Mouse (Mus musculus): Measurements from ENCODE around the gene Qk.

The Qk gene

DNA sequence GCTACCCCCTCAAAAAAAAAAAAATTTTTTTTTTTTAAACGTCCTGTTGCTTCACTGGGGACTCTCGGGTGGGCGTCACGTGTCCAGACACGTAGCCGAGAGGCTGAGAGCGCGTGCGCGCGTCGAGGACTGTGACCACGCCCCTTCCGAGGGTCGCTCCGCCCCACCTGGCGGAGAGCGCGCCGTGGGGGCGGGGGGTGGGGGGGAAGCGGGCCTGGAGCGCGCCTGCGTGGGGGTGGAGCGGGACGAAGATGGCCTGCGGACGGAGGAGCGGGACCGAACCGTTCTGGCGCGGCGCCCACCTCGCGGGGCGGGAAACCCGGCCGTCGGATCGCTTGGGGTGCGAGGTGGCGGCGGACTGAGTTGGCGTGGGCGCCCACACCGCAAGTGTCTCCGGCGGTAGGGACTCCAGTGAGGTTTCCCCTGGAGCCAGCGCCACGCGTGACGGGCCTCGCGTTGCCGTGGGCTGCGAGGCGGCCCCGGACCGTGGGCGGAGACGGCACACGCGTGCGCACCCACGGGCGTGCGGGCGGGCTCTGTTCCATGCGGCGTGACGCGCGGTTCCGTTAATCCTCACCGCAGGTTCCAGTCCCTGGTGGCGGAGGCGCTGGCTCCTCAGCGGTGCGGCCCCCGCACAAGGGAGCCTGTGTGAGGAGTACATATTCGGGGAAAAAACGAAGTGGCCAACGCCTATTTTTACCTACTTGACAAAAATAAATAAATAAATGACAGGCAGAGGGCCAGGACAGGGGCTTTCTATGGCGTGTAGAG lies at the start of gene Qk:
Gene Qk, minus strand, starts transcription at position 170 of the 771 bp plus-strand sequence.
- DNase-seq (ENCODE audit: low read depth): peak; percentile 98

GRCm38 (mm10) chr17:10367044-10367443 lies 47.4 kb upstream of the Qk start:
- DNase-seq (ENCODE audit: low read depth): no peak

GRCm38 (mm10) chr17:10366577-10366976 lies 46.9 kb upstream of the Qk start:
- no peak for DNase-seq (ENCODE audit: low read depth)

DNA sequence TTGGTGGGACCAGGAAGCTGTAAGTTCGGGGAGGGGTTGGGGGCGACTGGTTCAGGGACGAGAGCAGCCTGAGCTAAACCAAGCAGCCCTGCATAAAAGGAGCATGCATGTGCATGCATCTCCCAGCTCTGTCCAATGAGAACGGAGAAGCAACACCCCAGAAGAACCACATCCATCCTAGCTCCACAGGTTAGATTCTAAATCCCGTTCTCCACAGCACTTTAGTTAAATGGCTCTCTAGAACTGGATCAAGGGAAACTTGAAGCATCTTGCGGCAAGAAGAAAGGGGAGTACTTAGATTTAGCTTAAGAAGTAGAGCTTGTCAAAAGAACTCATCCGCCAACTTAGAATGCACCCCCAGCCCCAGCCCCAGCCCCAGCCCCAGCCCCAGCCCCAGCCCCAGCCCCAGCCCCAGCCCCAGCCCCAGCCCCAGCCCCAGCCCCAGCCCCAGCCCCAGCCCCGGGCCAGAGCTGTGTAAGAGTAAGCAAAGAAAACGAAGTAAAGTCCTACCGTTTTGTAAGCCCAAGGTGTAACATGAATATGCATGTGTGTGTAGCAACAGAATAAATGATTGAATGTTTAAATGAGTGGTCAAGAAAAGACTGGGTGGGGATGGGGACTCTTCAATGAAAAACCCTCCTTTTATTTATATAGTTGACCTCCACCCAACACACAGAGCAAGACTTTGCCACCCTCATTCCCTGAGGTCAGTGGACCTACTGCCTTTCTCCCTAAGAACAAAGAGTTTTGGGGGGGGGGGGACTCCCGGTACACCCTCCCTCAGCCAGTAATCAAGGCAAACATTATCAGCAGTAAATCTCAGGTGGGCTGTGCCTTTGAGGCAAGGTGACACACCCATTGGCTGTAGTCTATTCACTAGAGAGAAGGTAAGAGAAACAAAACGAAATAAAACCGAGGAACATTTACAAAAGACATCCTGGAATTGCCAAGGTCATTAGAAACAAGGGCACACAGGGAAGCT lies 46.1 kb upstream of the Qk start:
- no peak for DNase-seq (ENCODE audit: low read depth)

DNA sequence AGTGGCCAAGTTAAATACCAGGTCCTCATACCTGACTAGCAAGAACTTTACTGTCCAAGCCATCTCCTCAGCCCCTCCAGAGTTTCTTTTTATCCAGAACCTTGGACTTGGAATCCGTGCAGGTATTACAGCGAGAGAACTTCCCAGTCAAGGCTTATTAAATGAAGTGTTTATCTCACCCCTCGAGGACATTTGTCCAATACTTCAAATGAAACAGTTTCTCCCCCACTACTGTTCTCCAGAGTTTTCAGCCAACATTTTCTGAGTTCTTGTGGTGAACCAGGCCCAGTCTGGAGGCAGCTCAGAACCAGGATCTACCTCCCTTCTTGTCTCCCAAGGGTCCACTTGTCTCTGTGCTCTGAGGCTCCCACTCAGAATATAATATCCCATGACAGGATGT lies 43.5 kb upstream of the Qk start:
- DNase-seq (ENCODE audit: low read depth): no peak

DNA sequence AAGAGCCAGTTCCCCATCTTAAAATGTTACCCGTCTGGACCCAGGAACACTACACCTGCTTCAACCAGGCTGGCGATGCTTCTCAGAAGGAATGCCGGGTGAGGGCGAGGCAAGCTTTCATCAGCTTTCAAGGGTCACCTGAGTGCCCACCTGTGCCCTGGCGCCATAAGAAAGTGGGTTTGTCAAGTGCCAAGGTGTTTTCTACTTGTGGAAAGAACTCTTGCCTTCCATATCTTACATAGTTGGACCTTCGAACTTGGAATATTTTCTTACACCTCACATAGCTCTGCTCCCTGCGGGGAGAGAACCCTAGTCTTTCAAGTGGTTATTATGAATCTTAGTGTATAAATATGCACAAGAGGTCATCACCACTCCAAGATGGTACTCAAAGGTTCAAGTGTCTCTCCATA lies 42.2 kb upstream of the Qk start:
- no peak for DNase-seq (ENCODE audit: low read depth)

DNA sequence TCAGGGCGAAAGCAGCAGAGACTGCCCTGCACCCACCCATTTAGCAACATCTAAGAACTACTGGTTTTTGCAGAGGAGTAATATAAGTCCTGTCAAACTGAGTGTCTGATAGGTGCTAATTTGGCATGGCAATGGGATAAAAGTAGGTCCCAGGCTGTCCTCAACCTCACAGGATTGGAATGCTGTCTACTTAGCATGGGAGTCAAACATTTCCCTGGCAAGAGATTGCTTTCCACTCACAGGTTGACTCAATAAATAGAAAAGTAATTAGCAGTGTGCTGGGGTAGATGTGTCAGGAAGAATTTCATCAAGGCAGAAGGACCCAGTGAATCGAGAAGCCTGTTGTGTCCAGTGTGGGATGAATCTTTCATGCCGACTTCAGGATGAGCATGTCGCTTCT lies 41.1 kb upstream of the Qk start:
- no peak for DNase-seq (ENCODE audit: low read depth)

GRCm38 (mm10) chr17:10359466-10359865 lies 39.8 kb upstream of the Qk start:
- DNase-seq (ENCODE audit: low read depth): no peak

GRCm38 (mm10) chr17:10357348-10357747 lies 37.7 kb upstream of the Qk start:
- no peak for DNase-seq (ENCODE audit: low read depth)

- DNase-seq (ENCODE audit: low read depth): no peak
Observed at GRCm38 (mm10) chr17:10356294-10356693, 36.6 kb upstream of the Qk start.

DNA sequence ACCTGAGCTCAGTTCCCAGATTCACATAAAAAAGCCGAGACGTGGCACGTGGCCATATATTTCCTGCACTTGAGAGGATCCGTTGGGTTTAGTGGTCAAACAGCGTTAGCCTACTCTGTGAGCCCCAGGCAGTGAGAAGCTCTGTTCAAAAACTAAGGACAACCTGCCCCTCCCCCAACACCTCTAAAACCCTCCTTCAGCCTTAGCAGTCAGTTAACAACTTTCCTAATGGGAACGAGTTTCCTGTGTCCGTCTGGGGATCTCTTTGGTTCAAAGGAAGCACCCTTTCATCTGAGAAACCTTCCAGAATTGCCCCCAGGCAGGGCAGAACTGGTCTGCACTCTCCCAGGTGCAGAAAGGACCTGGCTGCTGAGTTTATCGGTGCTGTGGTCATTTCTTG lies 36.1 kb upstream of the Qk start:
- no peak for DNase-seq (ENCODE audit: low read depth)

GRCm38 (mm10) chr17:10338286-10338685 lies 18.6 kb upstream of the Qk start:
- no peak for DNase-seq (ENCODE audit: low read depth)

GRCm38 (mm10) chr17:10336558-10336957 lies 16.9 kb upstream of the Qk start:
- DNase-seq (ENCODE audit: low read depth): no peak

DNA sequence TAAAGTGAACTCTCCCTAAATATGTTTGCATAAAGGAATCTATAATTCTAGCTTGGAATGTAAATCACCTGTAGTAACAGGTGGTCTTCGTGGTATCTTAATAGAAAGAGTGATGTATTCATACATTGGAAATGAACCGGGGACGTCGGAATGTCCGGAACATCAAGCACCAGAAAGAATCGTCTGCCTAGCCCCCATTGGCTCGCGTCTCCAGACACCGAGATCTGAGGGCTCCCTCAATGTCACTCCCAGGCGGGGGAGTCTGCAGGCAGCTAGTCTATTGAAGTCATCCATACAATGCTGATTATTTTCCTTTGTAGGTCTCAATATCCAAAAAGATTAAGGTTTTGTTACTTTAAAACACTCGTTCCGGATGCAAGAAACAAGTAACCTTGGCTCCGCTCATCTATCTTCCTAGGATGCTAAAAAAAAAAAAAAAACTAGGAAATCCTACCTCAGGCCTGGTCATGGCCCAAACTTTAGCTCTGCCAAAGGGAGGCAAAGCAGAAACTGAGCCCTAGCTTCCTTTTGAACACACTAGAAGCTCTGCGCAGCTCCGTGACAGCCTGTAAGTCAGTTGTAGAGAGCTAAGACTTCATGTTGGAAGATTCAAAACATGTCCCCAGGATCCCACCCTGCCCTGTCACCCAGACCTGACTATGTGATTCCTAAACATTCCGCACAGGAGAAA lies 16.3 kb upstream of the Qk start:
- DNase-seq (ENCODE audit: low read depth): no peak

GRCm38 (mm10) chr17:10334957-10335690 lies 15.5 kb upstream of the Qk start:
- DNase-seq (ENCODE audit: low read depth): no peak

DNA sequence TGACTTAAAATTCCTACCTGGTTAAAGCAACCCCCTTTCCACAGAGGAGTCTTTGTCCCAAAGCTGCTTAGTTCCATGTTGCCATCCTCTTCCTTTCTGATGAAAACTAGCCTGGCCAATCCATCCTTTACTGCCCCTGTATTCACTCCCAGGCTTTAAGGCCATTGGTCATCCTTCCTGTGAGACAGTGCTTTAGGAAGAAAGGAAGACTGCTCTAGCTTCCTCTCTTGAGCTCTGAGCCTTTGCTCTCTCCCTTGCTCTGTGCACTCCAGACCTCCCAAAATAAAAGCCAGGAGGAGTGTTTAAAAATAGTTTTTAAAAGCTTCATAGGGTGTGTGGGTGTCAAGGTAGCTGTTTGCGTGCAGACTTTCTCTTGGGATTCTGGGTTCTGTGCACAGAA lies 14.8 kb upstream of the Qk start:
- no peak for DNase-seq (ENCODE audit: low read depth)

GRCm38 (mm10) chr17:10333321-10333720 lies 13.7 kb upstream of the Qk start:
- DNase-seq (ENCODE audit: low read depth): no peak

GRCm38 (mm10) chr17:10332127-10332526 lies 12.5 kb upstream of the Qk start:
- no peak for DNase-seq (ENCODE audit: low read depth)

- no peak for DNase-seq (ENCODE audit: low read depth)
Observed at GRCm38 (mm10) chr17:10329461-10329860, 9.8 kb upstream of the Qk start.

- no peak for DNase-seq (ENCODE audit: low read depth)
Observed at GRCm38 (mm10) chr17:10328544-10329100, 9.0 kb upstream of the Qk start.

DNA sequence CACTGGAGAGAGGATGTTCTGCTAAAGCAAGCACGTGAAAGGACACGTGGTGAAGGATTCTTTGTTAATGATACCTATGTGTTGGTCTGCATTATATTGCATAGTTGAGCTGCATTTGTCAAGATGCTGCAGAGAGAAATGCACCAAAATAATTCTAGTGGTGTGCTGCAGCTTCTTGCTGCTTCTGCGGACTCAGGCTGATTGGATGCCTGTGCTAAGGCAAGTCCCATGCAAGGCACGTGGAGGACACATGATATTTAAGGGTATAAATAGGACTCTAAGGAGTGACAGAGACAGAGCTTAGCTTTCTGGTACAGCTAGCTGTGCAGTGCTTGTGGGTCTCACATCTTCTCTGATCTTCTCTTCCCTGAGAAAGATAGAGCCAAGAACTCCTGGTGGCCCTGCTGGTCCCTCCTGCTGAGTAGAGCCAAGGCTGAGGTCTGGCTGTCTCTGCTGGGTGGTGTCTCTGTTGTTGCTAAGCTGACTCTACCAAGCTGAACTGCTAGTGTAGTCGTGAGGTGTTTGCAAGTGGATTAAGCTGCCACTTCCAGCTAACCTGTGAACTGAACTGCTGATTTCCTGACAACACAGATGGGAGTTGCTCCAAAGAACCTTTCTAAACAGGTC lies 8.0 kb upstream of the Qk start:
- DNase-seq (ENCODE audit: low read depth): no peak

Measured in NIH3T3 (cell line).